Mouse (Mus musculus) stomach, postnatal 0 days (tissue): Measurements from ENCODE around the gene Pex10. TPM values are rescaled to one million over a fixed set of nuclear protein-coding genes. Genes with fewer than 3 reads are reported as not detected.

Source experiments
- ATAC-seq: fragments of 200-750 bp; cut with Nextera tagmentation; 2 replicates; pipeline ENCODE4 v1.8.0; 2017; ENCODE audit not compliant: low FRiP score, low TSS enrichment
- DNase-seq: peaks from one replicate; pipeline ENCODE4 v3.0.0-alpha.2; 2016; ENCODE audit warnings: low spot score
- H3K27ac ChIP-seq: fragments of 300-500 bp; sonication (generic); replicated peaks from 2 replicates; pipeline ENCODE4 v1.5.1; 2014; ENCODE audit warnings: mild to moderate bottlenecking, control low read depth
- H3K27me3 ChIP-seq: fragments of 300-500 bp; sonication (generic); 2 replicates; pipeline ENCODE4 v1.6.1; 2014; ENCODE audit warnings: low read length; ENCODE audit not compliant: control insufficient read depth, insufficient read depth
- H3K36me3 ChIP-seq: fragments of 300-500 bp; sonication (generic); 2 replicates; pipeline ENCODE4 v1.6.1; 2014; ENCODE audit warnings: low read length, mixed read lengths; ENCODE audit not compliant: control insufficient read depth, insufficient read depth
- H3K4me1 ChIP-seq: fragments of 300-500 bp; sonication (generic); replicated peaks from 2 replicates; pipeline ENCODE4 v1.6.1; 2014; ENCODE audit warnings: antibody characterized with exemption; ENCODE audit not compliant: control insufficient read depth, insufficient read depth
- H3K4me2 ChIP-seq: fragments of 300-500 bp; sonication (generic); replicated peaks from 2 replicates; pipeline ENCODE4 v1.6.1; 2014; ENCODE audit warnings: low read depth, mild to moderate bottlenecking, control low read depth, moderate library complexity
- H3K4me3 ChIP-seq: fragments of 300-500 bp; sonication (generic); 2 replicates; pipeline ENCODE4 v1.5.1; 2014; ENCODE audit warnings: low read depth, low read length, control low read depth
- H3K9ac ChIP-seq: fragments of 300-500 bp; sonication (generic); 2 replicates; pipeline ENCODE4 v1.6.1; 2014; ENCODE audit warnings: mild to moderate bottlenecking, low read length, control low read depth, mixed read lengths
- H3K9me3 ChIP-seq: fragments of 300-500 bp; sonication (generic); 2 replicates; pipeline ENCODE4 v1.6.1; 2016; ENCODE audit warnings: low read length; ENCODE audit not compliant: control insufficient read depth
- CTCF ChIP-seq: IDR thresholded peaks from 2 replicates; pipeline ENCODE4 v1.5.1; 2016; ENCODE audit warnings: antibody characterized with exemption, low read depth, mild to moderate bottlenecking, moderate library complexity
- EP300 ChIP-seq: optimal IDR thresholded peaks from 2 replicates; pipeline ENCODE3; 2016; ENCODE audit warnings: antibody characterized with exemption
- WGBS: fragments of 180-500 bp; shearing (Covaris S2); extraction: QIAGEN DNeasy Blood & Tissue Kit; methylation state at CpG from one replicate; pipeline ENCODE4 v1.1.7; 2014; 5-methylcytosine and 5-hydroxymethylcytosine counted together
- polyA plus RNA-seq: library from polyadenylated mRNA; unstranded; fragments of >200 nt; fragmentation: Nextera tagmentation; extraction: Ambion mirVana; gene quantifications from 2 replicates; pipeline ENCODE4 v1.2.1, GENCODE M21; 2015

Pex10 gene
- polyA plus RNA-seq, 1 experiment from 2014 or later: 10.3 TPM

- ATAC-seq: no peak
- TF ChIP-seq EP300 (no peak), CTCF (no peak)
- 69% methylated on average over 7 of the region's 7 CpGs for WGBS
Observed at GRCm38 (mm10) chr4:155050116-155050515, 16.7 kb upstream of the Pex10 start.

GRCm38 (mm10) chr4:155056724-155057123, 10.1 kb upstream of the Pex10 start, which contains the start of gene Plch2:
Gene Plch2, minus strand, starts transcription at chr4:155056784.
- no peak for ATAC-seq
- TF ChIP-seq CTCF: peak; percentile 19; the same call in 1 of the 2 replicates
- no peak for TF ChIP-seq EP300
- Histone ChIP-seq H3K4me2 (peak within 1 kb of the TSS; percentile 44), H3K9ac (peak within 1 kb of the TSS; percentile 27), H3K4me3 (peak within 1 kb of the TSS; percentile 22), H3K27me3 (no peaks in the 10 kb centered on the region), H3K4me1 (no peaks in the 10 kb centered on the region; the same call in 1 of the 2 replicates), H3K9me3 (no peaks in the 10 kb centered on the region), H3K27ac (peak within 1 kb of the TSS; percentile 71), H3K36me3 (no peaks in the 10 kb centered on the region)
- no peak for DNase-seq
- WGBS: 58% methylated on average over 10 of the region's 10 CpGs

More at GRCm38 (mm10) chr4:155050116-155050515, 16.7 kb upstream of the Pex10 start:
- no peak overlapping the region for H3K27ac ChIP-seq
- no peaks in the 10 kb centered on the region for H3K36me3 ChIP-seq
- no peak for DNase-seq
- no peak overlapping the region for H3K9ac ChIP-seq
- H3K4me1 ChIP-seq: no peaks in the 10 kb centered on the region
- no peaks in the 10 kb centered on the region for H3K9me3 ChIP-seq
- H3K4me3 ChIP-seq: no peak overlapping the region
- no peaks in the 10 kb centered on the region for H3K27me3 ChIP-seq
- H3K4me2 ChIP-seq: no peak overlapping the region

DNA sequence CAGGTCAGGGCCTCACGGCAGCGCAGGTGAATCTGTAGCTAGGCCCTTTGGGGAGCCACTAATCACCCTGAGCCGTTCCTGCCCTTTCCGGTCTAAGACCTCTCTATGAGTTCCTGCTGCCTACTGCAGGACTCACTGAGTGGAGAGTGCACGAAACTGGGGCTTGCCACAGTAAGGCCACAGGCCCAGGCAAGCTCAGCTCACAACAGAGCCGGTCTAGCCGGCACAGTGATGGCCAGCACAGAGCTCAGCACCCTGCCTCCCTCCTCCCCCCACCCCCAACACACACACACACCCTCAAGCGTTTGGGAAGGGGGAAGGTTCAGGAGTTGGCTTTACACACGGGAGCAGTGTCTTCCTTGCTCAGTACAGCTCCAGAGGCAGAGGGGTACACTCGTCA, 8.5 kb upstream of the Pex10 start:
- H3K27me3 ChIP-seq: no peaks in the 10 kb centered on the region
- no peaks in the 10 kb centered on the region for H3K9me3 ChIP-seq
- peak overlapping the region; percentile 71 for H3K27ac ChIP-seq
- ATAC-seq (peak; percentile 39; the same call in 1 of the 2 replicates), DNase-seq (peak; percentile 41)
- no peaks in the 10 kb centered on the region; the same call in 1 of the 2 replicates for H3K4me1 ChIP-seq
- TF ChIP-seq CTCF (no peak), EP300 (no peak)
- H3K36me3 ChIP-seq: no peaks in the 10 kb centered on the region
- no peak overlapping the region for H3K9ac ChIP-seq
- H3K4me2 ChIP-seq: 0 out of 2 replicates have a peak overlapping the region, but pooled peaks have one; percentile 20
- WGBS: 28% methylated on average over 10 of the region's 10 CpGs
- no peak overlapping the region for H3K4me3 ChIP-seq

GRCm38 (mm10) chr4:155063895-155064294, 2.9 kb upstream of the Pex10 start:
- Histone ChIP-seq H3K4me2 (peak overlapping the region; percentile 58), H3K36me3 (no peaks in the 10 kb centered on the region), H3K9me3 (no peaks in the 10 kb centered on the region), H3K27ac (peak overlapping the region; percentile 88), H3K9ac (peak overlapping the region; percentile 56), H3K4me3 (peak overlapping the region; percentile 31), H3K4me1 (peaks cover 4% of the 10 kb centered on the region; the same call in 1 of the 2 replicates), H3K27me3 (no peaks in the 10 kb centered on the region)
- 19% methylated on average over 3 of the region's 3 CpGs for WGBS
- peak; percentile 77 for ATAC-seq
- TF ChIP-seq CTCF (no peak), EP300 (peak; percentile 37)
- peak; percentile 92 for DNase-seq

DNA sequence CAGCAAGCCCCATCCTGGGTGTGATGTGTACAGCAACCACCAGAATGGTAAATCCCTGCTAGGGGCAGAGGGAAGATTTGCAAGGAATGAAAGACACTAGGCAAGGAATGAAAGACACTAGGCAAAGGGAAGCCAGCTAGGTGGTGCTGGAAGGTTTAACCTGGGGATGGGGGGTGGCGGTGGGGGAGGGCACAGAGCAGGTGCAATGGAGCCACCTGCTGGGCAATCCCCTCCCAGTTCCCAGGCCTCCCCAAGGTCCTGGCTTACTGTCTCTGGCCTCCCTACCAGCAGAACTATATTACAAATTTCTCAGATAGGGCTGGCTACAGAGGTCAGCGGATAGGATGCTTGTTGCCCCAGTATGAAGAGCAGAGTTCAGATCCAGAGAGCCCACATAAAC, 2.3 kb upstream of the Pex10 start:
- peak overlapping the region; percentile 34 for H3K4me2 ChIP-seq
- no peak overlapping the region for H3K9ac ChIP-seq
- DNase-seq (peak; percentile 77), ATAC-seq (no peak)
- H3K27me3 ChIP-seq: no peaks in the 10 kb centered on the region
- H3K27ac ChIP-seq: peak overlapping the region; percentile 88
- peaks cover 4% of the 10 kb centered on the region; the same call in 1 of the 2 replicates for H3K4me1 ChIP-seq
- TF ChIP-seq EP300 (no peak), CTCF (peak; percentile 59)
- H3K36me3 ChIP-seq: no peaks in the 10 kb centered on the region
- 44% methylated on average over 2 of the region's 2 CpGs for WGBS
- no peak overlapping the region for H3K4me3 ChIP-seq
- H3K9me3 ChIP-seq: no peaks in the 10 kb centered on the region
